Mouse (Mus musculus) stomach, embryonic 14.5 days (tissue): ENCODE measurements at regions not wholly inside any gene's neighbourhood (a gene's known extent, or its start where the extent isn't known, plus 50 kb on each side); places are given as distances from the start of the nearest gene placed in this dataset.

Experiments
- ATAC-seq: fragments of 200-750 bp; cut with Nextera tagmentation; 2 replicates; pipeline ENCODE4 v1.8.0; 2017; ENCODE audit warnings: low read depth, moderate TSS enrichment; ENCODE audit not compliant: insufficient number of reproducible peaks, insufficient read depth, low FRiP score
- H3K27ac ChIP-seq: fragments of 300-500 bp; sonication (generic); 2 replicates; pipeline ENCODE4 v1.5.1; 2014; ENCODE audit warnings: mild to moderate bottlenecking, low read length, moderate library complexity, mixed read lengths
- H3K27me3 ChIP-seq: fragments of 300-500 bp; sonication (generic); 2 replicates; pipeline ENCODE4 v1.6.1; 2014; ENCODE audit warnings: low read length, control low read depth, mixed read lengths; ENCODE audit not compliant: control insufficient read depth, insufficient read depth
- H3K36me3 ChIP-seq: fragments of 300-500 bp; sonication (generic); 2 replicates; pipeline ENCODE4 v1.6.1; 2014; ENCODE audit warnings: mild to moderate bottlenecking, control low read depth, low read length, moderate library complexity, mixed read lengths; ENCODE audit not compliant: control insufficient read depth, insufficient read depth
- H3K4me1 ChIP-seq: fragments of 300-500 bp; sonication (generic); 2 replicates; pipeline ENCODE4 v1.6.1; 2014; ENCODE audit warnings: low read length, control low read depth, mixed read lengths; ENCODE audit not compliant: control insufficient read depth, insufficient read depth
- H3K4me2 ChIP-seq: fragments of 300-500 bp; sonication (generic); replicated peaks from 2 replicates; pipeline ENCODE4 v1.6.1; 2014; ENCODE audit warnings: low read depth, low read length, control low read depth
- H3K4me3 ChIP-seq: fragments of 300-500 bp; sonication (generic); 2 replicates; pipeline ENCODE4 v1.5.1; 2014; ENCODE audit warnings: low read depth, low read length, control low read depth
- H3K9ac ChIP-seq: fragments of 300-500 bp; sonication (generic); replicated peaks from 2 replicates; pipeline ENCODE4 v1.6.1; 2014; ENCODE audit warnings: low read depth, mild to moderate bottlenecking, control low read depth, low read length, moderate library complexity, mixed read lengths
- H3K9me3 ChIP-seq: fragments of 300-500 bp; sonication (generic); 2 replicates; pipeline ENCODE4 v1.6.1; 2016; ENCODE audit warnings: low read depth, low read length, control low read depth; ENCODE audit not compliant: control insufficient read depth
- WGBS: fragments of 180-500 bp; shearing (Covaris S2); extraction: QIAGEN DNeasy Blood & Tissue Kit; methylation state at CpG from one replicate; pipeline ENCODE4 v1.1.7; 2014; 5-methylcytosine and 5-hydroxymethylcytosine counted together

- H3K9ac ChIP-seq = no peak overlapping the region
- 68% methylated on average over 10 of the region's 10 CpGs for WGBS
- no peak overlapping the region for H3K27ac ChIP-seq
- H3K4me2 ChIP-seq = no peak overlapping the region
- no peaks in the 10 kb centered on the region for H3K36me3 ChIP-seq
- H3K27me3 ChIP-seq = no peaks in the 10 kb centered on the region
- ATAC-seq = no peak
- H3K9me3 ChIP-seq = no peaks in the 10 kb centered on the region
- H3K4me3 ChIP-seq = no peak overlapping the region
- H3K4me1 ChIP-seq = no peaks in the 10 kb centered on the region
These were observed 166.0 kb downstream of the Sall1 start for GRCm38 (mm10) chr8:88877921-88878320.

GRCm38 (mm10) chr8:88862846-88863455 is 166.1 kb downstream of the Cyld start:
- Histone ChIP-seq H3K27me3 (no peaks in the 10 kb centered on the region), H3K4me3 (no peak overlapping the region), H3K4me2 (no peak overlapping the region), H3K9ac (no peak overlapping the region), H3K36me3 (no peaks in the 10 kb centered on the region), H3K4me1 (no peaks in the 10 kb centered on the region), H3K9me3 (no peaks in the 10 kb centered on the region), H3K27ac (no peak overlapping the region)
- WGBS = 85% methylated on average over 10 of the region's 10 CpGs
- ATAC-seq = no peak

- ATAC-seq = no peak
- Histone ChIP-seq H3K4me2 (no peak overlapping the region), H3K27me3 (no peaks in the 10 kb centered on the region), H3K36me3 (no peaks in the 10 kb centered on the region), H3K9ac (no peak overlapping the region), H3K4me1 (no peaks in the 10 kb centered on the region), H3K9me3 (no peaks in the 10 kb centered on the region), H3K4me3 (no peak overlapping the region), H3K27ac (no peak overlapping the region)
- 75% methylated on average over 2 of the region's 2 CpGs for WGBS
These were observed 160.4 kb downstream of the Cyld start for GRCm38 (mm10) chr8:88857216-88857615.

- H3K9me3 ChIP-seq = no peaks in the 10 kb centered on the region
- no peak overlapping the region for H3K4me2 ChIP-seq
- H3K27me3 ChIP-seq = no peaks in the 10 kb centered on the region
- ATAC-seq = no peak
- H3K36me3 ChIP-seq = no peaks in the 10 kb centered on the region
- no peak overlapping the region for H3K27ac ChIP-seq
- H3K4me1 ChIP-seq = no peaks in the 10 kb centered on the region
- 91% methylated on average over 8 of the region's 8 CpGs for WGBS
- H3K4me3 ChIP-seq = no peak overlapping the region
- no peak overlapping the region for H3K9ac ChIP-seq
These were observed 156.4 kb downstream of the Cyld start for GRCm38 (mm10) chr8:88853200-88853599.

- H3K27ac ChIP-seq = no peak overlapping the region; the same call in 1 of the 2 replicates
- no peaks in the 10 kb centered on the region for H3K9me3 ChIP-seq
- no peak overlapping the region for H3K9ac ChIP-seq
- peaks cover 7% of the 10 kb centered on the region; the same call in 1 of the 2 replicates for H3K4me1 ChIP-seq
- H3K36me3 ChIP-seq = no peaks in the 10 kb centered on the region
- H3K4me2 ChIP-seq = no peak overlapping the region
- H3K4me3 ChIP-seq = no peak overlapping the region
- H3K27me3 ChIP-seq = no peaks in the 10 kb centered on the region
- ATAC-seq = peak; percentile 33; the same call in 1 of the 2 replicates
- 14% methylated on average over 11 of the region's 11 CpGs for WGBS
These were observed 149.1 kb downstream of the Cyld start for GRCm38 (mm10) chr8:88845916-88846315.

DNA sequence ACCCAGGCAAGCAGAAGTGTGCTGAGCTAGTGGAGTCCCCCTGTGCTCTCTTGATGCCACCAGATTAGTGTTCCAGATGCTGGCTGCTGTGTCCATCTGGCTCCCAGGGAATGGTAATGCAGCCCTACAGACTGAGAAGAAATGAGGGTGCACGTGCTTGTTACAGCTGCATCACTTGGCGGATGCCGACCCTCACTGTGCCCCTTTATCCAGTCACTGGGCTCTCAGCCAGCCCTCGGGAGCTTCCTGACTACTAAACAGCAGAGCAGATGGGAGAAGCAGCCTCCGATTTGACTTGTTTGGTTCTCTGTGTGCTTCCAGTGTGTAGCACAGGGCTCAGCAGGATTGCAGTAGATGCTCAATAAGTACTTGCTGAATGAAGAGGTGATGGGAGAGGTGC is 147.5 kb downstream of the Cyld start:
- ATAC-seq = no peak
- H3K9me3 ChIP-seq = no peaks in the 10 kb centered on the region
- H3K36me3 ChIP-seq = no peaks in the 10 kb centered on the region
- H3K27me3 ChIP-seq = no peaks in the 10 kb centered on the region
- H3K4me3 ChIP-seq = no peak overlapping the region
- H3K27ac ChIP-seq = no peak overlapping the region
- peaks cover 7% of the 10 kb centered on the region; the same call in 1 of the 2 replicates for H3K4me1 ChIP-seq
- no peak overlapping the region for H3K4me2 ChIP-seq
- WGBS = 52% methylated on average over 5 of the region's 5 CpGs
- no peak overlapping the region for H3K9ac ChIP-seq

DNA sequence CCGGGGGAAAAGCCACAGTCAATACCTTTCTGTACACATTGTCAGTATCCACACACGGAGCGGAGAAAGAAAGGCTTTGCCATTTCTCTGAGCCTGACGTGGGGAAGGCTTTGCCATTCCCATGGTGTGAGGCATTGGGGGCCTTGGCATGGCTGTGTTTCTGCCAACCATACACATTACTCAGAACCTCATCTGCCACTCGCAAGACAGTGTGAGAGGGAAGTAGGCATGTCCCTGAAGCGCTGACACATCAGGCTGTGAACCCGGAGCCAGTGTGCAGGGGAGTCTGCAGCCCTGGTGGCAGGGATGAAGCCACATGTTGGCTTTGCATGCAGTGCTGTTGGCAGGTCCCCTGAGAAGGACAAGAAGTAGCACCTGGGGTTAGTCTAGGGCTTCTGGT is 145.6 kb downstream of the Cyld start:
- Histone ChIP-seq H3K36me3 (no peaks in the 10 kb centered on the region), H3K4me3 (no peak overlapping the region), H3K9ac (no peak overlapping the region), H3K4me2 (no peak overlapping the region), H3K4me1 (peaks cover 7% of the 10 kb centered on the region; the same call in 1 of the 2 replicates), H3K27ac (no peak overlapping the region), H3K9me3 (no peaks in the 10 kb centered on the region), H3K27me3 (no peaks in the 10 kb centered on the region)
- 85% methylated on average over 7 of the region's 7 CpGs for WGBS
- ATAC-seq = no peak

- Histone ChIP-seq H3K9ac (no peak overlapping the region), H3K27me3 (no peaks in the 10 kb centered on the region), H3K4me3 (no peak overlapping the region), H3K4me2 (no peak overlapping the region), H3K4me1 (0 out of 2 replicates have a peak, but pooled peaks cover 3% of the 10 kb centered on the region), H3K36me3 (no peaks in the 10 kb centered on the region), H3K9me3 (no peaks in the 10 kb centered on the region), H3K27ac (no peak overlapping the region)
- WGBS = 63% methylated on average over 5 of the region's 5 CpGs
- ATAC-seq = no peak
These were observed 143.3 kb downstream of the Cyld start for GRCm38 (mm10) chr8:88840096-88840495.

DNA sequence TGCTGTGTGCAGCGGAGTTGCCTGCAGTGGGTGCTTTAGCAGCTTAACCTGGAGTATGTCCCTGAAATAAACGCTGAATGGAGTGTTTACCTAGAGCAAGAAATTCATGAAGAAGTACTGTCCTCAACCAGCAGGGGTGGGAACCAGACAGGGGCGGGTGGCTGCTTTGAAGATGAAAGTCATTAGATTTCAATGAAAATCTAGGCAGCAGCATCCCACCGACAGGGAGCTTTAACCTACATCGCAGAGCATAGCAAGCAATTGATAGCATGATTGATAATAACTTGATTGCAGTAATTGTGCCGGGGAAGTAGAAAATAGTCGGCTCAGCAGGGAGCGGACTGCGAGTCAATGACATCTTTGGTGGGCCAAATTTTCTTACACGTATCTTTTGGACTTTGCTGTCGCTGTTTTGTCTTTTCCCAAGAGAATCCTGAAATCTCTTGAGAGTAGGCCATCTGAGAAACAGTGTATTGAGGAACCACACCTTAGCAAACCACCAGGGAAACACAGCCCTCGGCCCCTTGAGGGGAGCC is 139.0 kb downstream of the Cyld start:
- Histone ChIP-seq H3K36me3 (no peaks in the 10 kb centered on the region), H3K4me1 (no peaks in the 10 kb centered on the region), H3K27me3 (no peaks in the 10 kb centered on the region), H3K27ac (no peak overlapping the region), H3K4me2 (no peak overlapping the region), H3K9ac (no peak overlapping the region), H3K9me3 (no peaks in the 10 kb centered on the region), H3K4me3 (no peak overlapping the region)
- 45% methylated on average over 12 of the region's 12 CpGs for WGBS
- no peak for ATAC-seq
